Mouse (Mus musculus) fibroblast of lung, adult 2 months (primary cell): ENCODE results near the gene Kremen2.
A peak's percentile ranks its signal among the peaks of the same experiment; 100 is the strongest.

Experiments used
- DNase-seq: peaks from one replicate; pipeline ENCODE4 v3.0.0-alpha.2; 2011; ENCODE audit warnings: low read depth

The Kremen2 gene

GRCm38 (mm10) chr17:23758801-23759200 is 13.2 kb upstream of the Kremen2 start:
- DNase-seq = no peak

- no peak for DNase-seq
Observed at GRCm38 (mm10) chr17:23757581-23757980, 11.9 kb upstream of the Kremen2 start.

- no peak for DNase-seq
Observed at GRCm38 (mm10) chr17:23755689-23756088, 10.1 kb upstream of the Kremen2 start.

- DNase-seq = no peak
Observed at GRCm38 (mm10) chr17:23749400-23750191, 4.0 kb upstream of the Kremen2 start.

GRCm38 (mm10) chr17:23748631-23749391 is 3.2 kb upstream of the Kremen2 start:
- peak; percentile 44 for DNase-seq

GRCm38 (mm10) chr17:23748026-23748425 is 2.4 kb upstream of the Kremen2 start:
- DNase-seq = no peak

- no peak for DNase-seq
Observed at GRCm38 (mm10) chr17:23747471-23747870, 1.8 kb upstream of the Kremen2 start.

GRCm38 (mm10) chr17:23746767-23747166 is 1.1 kb upstream of the Kremen2 start:
- no peak for DNase-seq

- DNase-seq = no peak
Observed at GRCm38 (mm10) chr17:23746311-23746710, 678 bp upstream of the Kremen2 start.

GRCm38 (mm10) chr17:23744651-23745050 is 982 bp downstream of the Kremen2 start:
- DNase-seq = no peak

- no peak for DNase-seq
Observed at GRCm38 (mm10) chr17:23744076-23744475, 1.6 kb downstream of the Kremen2 start.

GRCm38 (mm10) chr17:23742941-23743340 is 2.7 kb downstream of the Kremen2 start:
- no peak for DNase-seq

- DNase-seq = no peak
Observed at GRCm38 (mm10) chr17:23742210-23742793, 3.3 kb downstream of the Kremen2 start.

GRCm38 (mm10) chr17:23741359-23742209 is 4.0 kb downstream of the Kremen2 start:
- no peak for DNase-seq

- no peak for DNase-seq
Observed at GRCm38 (mm10) chr17:23740598-23741021, 5.0 kb downstream of the Kremen2 start, which contains the start of gene Paqr4. Gene Paqr4 (minus strand): TSS chr17:23740867.

- DNase-seq = peak; percentile 40
Observed at GRCm38 (mm10) chr17:23740136-23740584, 5.5 kb downstream of the Kremen2 start.

GRCm38 (mm10) chr17:23739202-23740135 is 6.2 kb downstream of the Kremen2 start:
- DNase-seq = no peak

- DNase-seq = no peak
Observed at GRCm38 (mm10) chr17:23738836-23739201, 6.8 kb downstream of the Kremen2 start.

- no peak for DNase-seq
Observed at GRCm38 (mm10) chr17:23737493-23738445, 7.9 kb downstream of the Kremen2 start.
